Mouse (Mus musculus) ES-E14 (cell line): ENCODE measurements around the gene Trappc3l.

Experiments
- HCFC1 ChIP-seq: IDR thresholded peaks from 2 replicates; pipeline ENCODE4 v1.6.1; 2012; ENCODE audit warnings: low read length, inconsistent platforms, borderline replicate concordance; ENCODE audit not compliant: insufficient read depth
- ZC3H11A ChIP-seq: IDR thresholded peaks from 2 replicates; pipeline ENCODE4 v1.6.1; 2012; ENCODE audit warnings: low read depth, mild to moderate bottlenecking, inconsistent platforms, low read length, borderline replicate concordance
- ZNF384 ChIP-seq: IDR thresholded peaks from 2 replicates; pipeline ENCODE4 v1.6.1; 2012; ENCODE audit warnings: low read depth, low read length, inconsistent platforms

- TF ChIP-seq ZC3H11A (no peak), HCFC1 (no peak), ZNF384 (no peak)
These were observed 113.1 kb downstream of the Trappc3l start for GRCm38 (mm10) chr10:34150454-34150853.
